Mouse (Mus musculus): ENCODE results near the gene Vps8.

DNA sequence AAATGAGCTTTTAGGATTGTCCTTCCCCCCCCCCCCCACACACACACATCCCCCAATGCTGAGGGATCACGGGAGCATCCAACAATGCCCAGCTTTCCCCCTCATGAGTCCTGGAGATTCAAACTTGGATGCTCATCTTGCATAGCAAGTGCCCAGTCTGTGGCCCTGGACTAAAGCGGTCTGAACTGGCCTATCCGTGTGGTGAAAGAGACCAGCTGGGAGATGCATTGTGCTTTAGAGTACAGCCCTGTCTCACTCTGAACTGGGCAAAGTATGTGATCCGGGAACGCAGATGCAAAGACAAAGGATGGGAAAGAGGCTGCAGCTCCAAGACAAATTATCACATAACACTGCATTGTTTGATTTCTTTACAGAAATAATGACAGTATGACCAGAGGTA is 231.5 kb downstream of the Vps8 start:
- TF ChIP-seq NRF1 (IDR thresholded peaks at IDR 0.05; ENCODE audit: low read depth, low read length) (no peak), POLR2A (IDR thresholded peaks at IDR 0.05; ENCODE audit: low read depth, low read length) (no peak), MYC (IDR thresholded peaks at IDR 0.05; ENCODE audit: low read depth, low read length) (no peak), POLR2AphosphoS2 (IDR thresholded peaks at IDR 0.05; ENCODE audit: low read depth, low read length) (no peak), CTCF (conservative IDR thresholded peaks at IDR 0.05 in 1 of 2, IDR thresholded peaks at IDR 0.05 in 1 of 2; ENCODE audit: low read depth in 2 of 2, low read length in 2 of 2) (no peak), EP300 (IDR thresholded peaks at IDR 0.05; ENCODE audit: low read length) (no peak), MAFK (IDR thresholded peaks at IDR 0.05; ENCODE audit: insufficient replicate concordance, low read length) (no peak), MEF2A (IDR thresholded peaks at IDR 0.05; ENCODE audit: borderline replicate concordance, low read depth, low read length) (no peak), ZMIZ1 (IDR thresholded peaks at IDR 0.05; ENCODE audit: low read depth, low read length) (no peak), NELFE (IDR thresholded peaks at IDR 0.05; ENCODE audit: low read depth, low read length) (no peak), MAX (IDR thresholded peaks at IDR 0.05; ENCODE audit: low read length) (no peak), CHD2 (IDR thresholded peaks at IDR 0.05; ENCODE audit: low read length) (no peak)

Data from CH12.LX (cell line).